Mouse (Mus musculus) lung, adult 18-20 months (tissue): ENCODE measurements at regions not wholly inside any gene's neighbourhood (a gene's known extent, or its start where the extent isn't known, plus 50 kb on each side); places are given as distances from the start of the nearest gene placed in this dataset.

Experiments used
- DNase-seq, 2 experiments: peaks; one replicate each; pipeline ENCODE4 v3.0.0; 2022; ENCODE audit warnings: mixed read lengths in 2 of 2

GRCm38 (mm10) chr8:93691375-93691774 is 118.4 kb upstream of the Gnao1 start:
- DNase-seq: no peak

GRCm38 (mm10) chr8:93691826-93692225 is 117.9 kb upstream of the Gnao1 start:
- no peak for DNase-seq

- no peak for DNase-seq
These were observed 112.6 kb upstream of the Gnao1 start for GRCm38 (mm10) chr8:93697206-93697605.

- DNase-seq: no peak
These were observed 111.3 kb upstream of the Gnao1 start for GRCm38 (mm10) chr8:93698508-93698907.

- no peak for DNase-seq
These were observed 108.4 kb upstream of the Gnao1 start for GRCm38 (mm10) chr8:93701391-93701790.

GRCm38 (mm10) chr8:93712066-93712706 is 97.6 kb upstream of the Gnao1 start:
- no peak for DNase-seq

- DNase-seq: no peak
These were observed 96.5 kb upstream of the Gnao1 start for GRCm38 (mm10) chr8:93713221-93713620.

- DNase-seq: peak in 1 of 2 experiments; percentile 0
These were observed 84.8 kb upstream of the Gnao1 start for GRCm38 (mm10) chr8:93724896-93725489.

- no peak for DNase-seq
These were observed 80.4 kb upstream of the Gnao1 start for GRCm38 (mm10) chr8:93729124-93729930.

- no peak for DNase-seq
These were observed 78.7 kb upstream of the Gnao1 start for GRCm38 (mm10) chr8:93730738-93731700.

GRCm38 (mm10) chr8:93734818-93735217 is 74.9 kb upstream of the Gnao1 start:
- no peak for DNase-seq

GRCm38 (mm10) chr8:93740281-93740680 is 69.5 kb upstream of the Gnao1 start:
- no peak for DNase-seq

- no peak for DNase-seq
These were observed 61.0 kb upstream of the Gnao1 start for GRCm38 (mm10) chr8:93748720-93749119.

- DNase-seq: no peak
These were observed 58.8 kb upstream of the Gnao1 start for GRCm38 (mm10) chr8:93750921-93751320.

GRCm38 (mm10) chr8:93755981-93756380 is 53.8 kb upstream of the Gnao1 start:
- no peak for DNase-seq
